Mouse (Mus musculus) liver, embryonic 14.5 days (tissue): ENCODE measurements around the gene D430019H16Rik.

Experiments used
- CTCF ChIP-seq: IDR thresholded peaks from 2 replicates; pipeline ENCODE4 v1.5.1; 2016; ENCODE audit warnings: antibody characterized with exemption, low read depth, control low read depth
- EP300 ChIP-seq: IDR thresholded peaks from 2 replicates; pipeline ENCODE4 v1.6.1; 2016; ENCODE audit warnings: antibody characterized with exemption, low read depth

GRCm38 (mm10) chr12:105504736-105505135 is 51.1 kb downstream of the D430019H16Rik start:
- TF ChIP-seq CTCF (peak; percentile 70), EP300 (no peak)
